Mouse (Mus musculus) ES-Bruce4 (cell line): Measurements from ENCODE around the gene Cdc20.

Experiments used
- CTCF ChIP-seq: IDR thresholded peaks from one replicate; pipeline ENCODE4 v1.8.1; 2011; ENCODE audit warnings: low read depth, low read length
- EP300 ChIP-seq: IDR thresholded peaks from 2 replicates; pipeline ENCODE4 v1.6.1; 2011; ENCODE audit warnings: low read depth, low read length; ENCODE audit not compliant: insufficient read depth

- TF ChIP-seq EP300 = no peak
- no peak for TF ChIP-seq CTCF
Observed at GRCm38 (mm10) chr4:118387316-118387715, 49.8 kb downstream of the Cdc20 start.
